Mouse (Mus musculus): Measurements from ENCODE around the gene Mad2l1bp.

DNA sequence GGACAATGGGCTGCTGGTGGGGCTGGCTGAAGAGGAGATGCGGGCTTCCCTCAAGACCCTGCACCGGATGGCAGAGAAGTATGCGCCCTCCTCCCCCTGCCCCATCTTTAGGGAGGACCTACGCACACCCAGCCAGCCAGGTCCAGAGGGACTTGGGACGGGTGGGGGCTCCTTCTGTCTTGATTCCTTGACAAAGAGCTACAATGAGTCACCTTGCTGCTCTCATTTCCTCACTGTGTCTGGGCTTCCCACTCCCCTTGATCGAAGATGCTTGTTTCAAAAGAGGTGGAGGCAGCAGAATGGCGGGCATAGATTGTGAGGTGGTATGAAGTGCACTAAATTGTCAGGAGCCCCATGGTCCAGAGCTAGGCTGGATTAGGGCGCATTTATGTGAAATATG is 10.9 kb upstream of the Mad2l1bp start:
- TF ChIP-seq TAL1 (IDR thresholded peaks at IDR 0.05; ENCODE audit: low read length) = no peak
- TF ChIP-seq GATA1 (IDR thresholded peaks at IDR 0.05; ENCODE audit: low read length) = no peak
